16 mouse cellular contexts compared by ENCODE assay signal in genomic region chr15:99889275-99889874, GRCm38 (mm10). TPM values are rescaled to one million over a fixed set of nuclear protein-coding genes. Genes with fewer than 3 reads are reported as not detected.
DNase-seq lines count a peak whose midpoint lies in the region; ATAC-seq and TF ChIP-seq lines count a peak whose summit lies in the region.
"Had no signal": no experiment of that assay in that cellular context is flagged by ENCODE, and none has a peak within 500 bp of the region (broad histone marks: within the 10 kb centered on the region; RNA-seq: fewer than 3 reads in every experiment).

No protein-coding gene starts in this region.

- TF ChIP-seq CTCF in stomach, postnatal 0 days (IDR thresholded peaks at IDR 0.05; ENCODE audit: low read depth): no peak

- H3K27ac ChIP-seq in lung, embryonic 15.5 days: no peak overlapping the region
- peak overlapping the region; percentile 47; the same call in 1 of the 2 replicates for H3K27ac ChIP-seq in intestine, embryonic 14.5 days (ENCODE audit: low read depth)
- peak overlapping the region; percentile 67 for H3K27ac ChIP-seq in stomach, postnatal 0 days (replicated peaks)
- H3K27ac ChIP-seq: forebrain, embryonic 15.5 days; hindbrain, embryonic 10.5 days; midbrain, embryonic 12.5 days had no signal

- H3K27me3 ChIP-seq in lung, embryonic 15.5 days: no peaks in the 10 kb centered on the region
- H3K27me3 ChIP-seq in intestine, embryonic 14.5 days (replicated peaks; ENCODE audit: control insufficient read depth, insufficient read depth, low read length): no peaks in the 10 kb centered on the region
- H3K27me3 ChIP-seq in stomach, postnatal 0 days (ENCODE audit: control insufficient read depth, insufficient read depth, low read length): no peaks in the 10 kb centered on the region
- H3K27me3 ChIP-seq: CH12.LX; forebrain, embryonic 15.5 days; midbrain, embryonic 12.5 days had no signal

- no peak for ATAC-seq in lung, embryonic 15.5 days (ENCODE audit: borderline replicate concordance, extremely low read depth, low FRiP score, low TSS enrichment)
- no peak for ATAC-seq in intestine, embryonic 14.5 days (replicated peaks; ENCODE audit: low FRiP score, low TSS enrichment, low read depth)
- no peak for ATAC-seq in stomach, postnatal 0 days (ENCODE audit: low FRiP score, low TSS enrichment)
- ATAC-seq: forebrain, embryonic 15.5 days had no signal

- no peak overlapping the region for H3K4me3 ChIP-seq in lung, embryonic 15.5 days
- no peak overlapping the region for H3K4me3 ChIP-seq in intestine, embryonic 14.5 days (ENCODE audit: low read depth, low read length)
- no peak overlapping the region for H3K4me3 ChIP-seq in stomach, postnatal 0 days (ENCODE audit: low read depth, low read length)
- H3K4me3 ChIP-seq: forebrain, embryonic 15.5 days; hindbrain, embryonic 10.5 days; midbrain, embryonic 12.5 days had no signal

- no peaks in the 10 kb centered on the region for H3K9me3 ChIP-seq in lung, embryonic 15.5 days
- H3K9me3 ChIP-seq in intestine, embryonic 14.5 days (ENCODE audit: control insufficient read depth, low read length): no peaks in the 10 kb centered on the region
- no peaks in the 10 kb centered on the region for H3K9me3 ChIP-seq in stomach, postnatal 0 days (ENCODE audit: control insufficient read depth, low read length)
- H3K9me3 ChIP-seq: forebrain, embryonic 15.5 days; hindbrain, embryonic 10.5 days; liver, embryonic 15.5 days; midbrain, embryonic 12.5 days had no signal

- DNase-seq in heart, postnatal 4 days: peak; percentile 17
- DNase-seq in heart, adult 11 months: no peak
- no peak for DNase-seq in lung, postnatal 14 days
- no peak for DNase-seq in intestine, embryonic 14.5 days (ENCODE audit: low spot score)
- DNase-seq in stomach, postnatal 0 days (ENCODE audit: low spot score): no peak
- no peak for DNase-seq in urinary bladder, adult 18-20 months (ENCODE audit: low spot score in 2 of 2)
- DNase-seq: adrenal gland, postnatal 25 days; cerebellum, adult 11-12 months; gastrocnemius, postnatal 25 days; thymus, postnatal 4 days had no signal

- no peak for TF ChIP-seq EP300 in stomach, postnatal 0 days (optimal IDR thresholded peaks at IDR 0.05)

- H3K9ac ChIP-seq in lung, embryonic 15.5 days: no peak overlapping the region
- H3K9ac ChIP-seq in intestine, embryonic 14.5 days (ENCODE audit: low read length): no peak overlapping the region
- H3K9ac ChIP-seq in stomach, postnatal 0 days (ENCODE audit: low read length): no peak overlapping the region
- H3K9ac ChIP-seq: forebrain, embryonic 15.5 days; liver, embryonic 15.5 days; midbrain, embryonic 12.5 days had no signal

- WGBS in lung, embryonic 15.5 days: 22% methylated on average over 8 of the region's 8 CpGs
- 26% methylated on average over 8 of the region's 8 CpGs for WGBS in intestine, embryonic 14.5 days
- WGBS in stomach, postnatal 0 days: 32% methylated on average over 8 of the region's 8 CpGs

- H3K36me3 ChIP-seq in lung, embryonic 15.5 days: no peaks in the 10 kb centered on the region
- H3K36me3 ChIP-seq in intestine, embryonic 14.5 days (ENCODE audit: control insufficient read depth, insufficient read depth, low read length): no peaks in the 10 kb centered on the region
- no peaks in the 10 kb centered on the region for H3K36me3 ChIP-seq in stomach, postnatal 0 days (ENCODE audit: control insufficient read depth, insufficient read depth, low read length)
- H3K36me3 ChIP-seq: forebrain, embryonic 15.5 days; hindbrain, embryonic 10.5 days; liver, embryonic 15.5 days; midbrain, embryonic 12.5 days had no signal

- H3K4me1 ChIP-seq in lung, embryonic 15.5 days: peaks cover 17% of the 10 kb centered on the region
- H3K4me1 ChIP-seq in intestine, embryonic 14.5 days (replicated peaks; ENCODE audit: control insufficient read depth, insufficient read depth, low read length): peaks cover 6% of the 10 kb centered on the region
- no peaks in the 10 kb centered on the region for H3K4me1 ChIP-seq in stomach, postnatal 0 days (replicated peaks; ENCODE audit: control insufficient read depth, insufficient read depth)

- H3K4me2 ChIP-seq in lung, embryonic 15.5 days: peak overlapping the region; percentile 14; the same call in 1 of the 2 replicates
- H3K4me2 ChIP-seq in intestine, embryonic 14.5 days (ENCODE audit: low read length): peak overlapping the region; percentile 22; the same call in 1 of the 2 replicates
- no peak overlapping the region for H3K4me2 ChIP-seq in stomach, postnatal 0 days (replicated peaks; ENCODE audit: low read depth)
- H3K4me2 ChIP-seq: forebrain, embryonic 15.5 days; midbrain, embryonic 12.5 days had no signal

RNA-seq across cellular contexts. Expression of gene Lima1, which starts 14.1 kb away (rescaled TPM):
- 10 to 100 TPM; 26.9 to 32.3 TPM for total RNA-seq in heart, postnatal 4 days (2021)
- polyA plus RNA-seq in lung, embryonic 15.5 days (2015; fragmentation: Nextera tagmentation; extraction: Ambion mirVana): 37.9 and 43.6 TPM in 2 replicates
- 80.3 and 87.9 TPM in 2 replicates for polyA plus RNA-seq in intestine, embryonic 14.5 days (2014; fragmentation: Nextera tagmentation; extraction: Ambion mirVana)
- 70.1 and 77.1 TPM in 2 replicates for polyA plus RNA-seq in stomach, postnatal 0 days (2015; fragmentation: Nextera tagmentation; extraction: Ambion mirVana)
